Mouse (Mus musculus): Measurements from ENCODE around the gene Wee1. TPM values are rescaled to one million over a fixed set of nuclear protein-coding genes. Genes with fewer than 3 reads are reported as not detected.
A peak's percentile ranks its signal among the peaks of the same experiment; 100 is the strongest.
"Not testable (repeated sequence)": the region's sequence is repeated elsewhere in the genome, so short reads cannot be mapped to it uniquely, and the experiment has no call there.

Gene Wee1
- polyA plus RNA-seq, 1 experiment from 2014 or later: 22.5 TPM

GRCm38 (mm10) chr7:110106633-110107032 lies 15.2 kb upstream of the Wee1 start:
- 39% methylated on average over 3 of the region's 3 CpGs for WGBS
- Histone ChIP-seq H3K4me1 (replicated peaks) (peaks cover 16% of the 10 kb centered on the region), H3K4me3 (no peak overlapping the region), H3K9ac (no peak overlapping the region), H3K9me3 (replicated peaks) (no peaks in the 10 kb centered on the region), H3K4me2 (no peak overlapping the region), H3K27ac (no peak overlapping the region), H3K27me3 (no peaks in the 10 kb centered on the region), H3K36me3 (no peaks in the 10 kb centered on the region)
- no peak for ATAC-seq (replicated peaks; ENCODE audit: insufficient number of reproducible peaks, insufficient read depth, low FRiP score, low read depth)

- not testable (repeated sequence) for H3K4me3 ChIP-seq; H3K36me3 ChIP-seq; H3K9me3 ChIP-seq (replicated peaks); H3K27me3 ChIP-seq; H3K9ac ChIP-seq; ATAC-seq (replicated peaks; ENCODE audit: insufficient number of reproducible peaks, insufficient read depth, low FRiP score, low read depth)
- WGBS: 89% methylated on average over 3 of the region's 3 CpGs
- Histone ChIP-seq H3K27ac (peak overlapping the region; percentile 77), H3K4me2 (peak overlapping the region; percentile 50; the same call in 1 of the 2 replicates), H3K4me1 (replicated peaks) (peaks cover 16% of the 10 kb centered on the region)
These were observed 13.3 kb upstream of the Wee1 start for GRCm38 (mm10) chr7:110108524-110108923.

- no peaks in the 10 kb centered on the region; the same call in 1 of the 2 replicates for H3K9me3 ChIP-seq (replicated peaks)
- peak overlapping the region; percentile 29; the same call in 1 of the 2 replicates for H3K9ac ChIP-seq
- peak; percentile 73 for ATAC-seq (replicated peaks; ENCODE audit: insufficient number of reproducible peaks, insufficient read depth, low FRiP score, low read depth)
- H3K36me3 ChIP-seq: no peaks in the 10 kb centered on the region
- peak overlapping the region; percentile 77 for H3K27ac ChIP-seq
- no peaks in the 10 kb centered on the region for H3K27me3 ChIP-seq
- H3K4me2 ChIP-seq: peak overlapping the region; percentile 50
- peaks cover 16% of the 10 kb centered on the region for H3K4me1 ChIP-seq (replicated peaks)
- 10% methylated on average over 11 of the region's 11 CpGs for WGBS
- peak overlapping the region; percentile 17; the same call in 1 of the 2 replicates for H3K4me3 ChIP-seq
These were observed 12.8 kb upstream of the Wee1 start for GRCm38 (mm10) chr7:110108967-110109610.

DNA sequence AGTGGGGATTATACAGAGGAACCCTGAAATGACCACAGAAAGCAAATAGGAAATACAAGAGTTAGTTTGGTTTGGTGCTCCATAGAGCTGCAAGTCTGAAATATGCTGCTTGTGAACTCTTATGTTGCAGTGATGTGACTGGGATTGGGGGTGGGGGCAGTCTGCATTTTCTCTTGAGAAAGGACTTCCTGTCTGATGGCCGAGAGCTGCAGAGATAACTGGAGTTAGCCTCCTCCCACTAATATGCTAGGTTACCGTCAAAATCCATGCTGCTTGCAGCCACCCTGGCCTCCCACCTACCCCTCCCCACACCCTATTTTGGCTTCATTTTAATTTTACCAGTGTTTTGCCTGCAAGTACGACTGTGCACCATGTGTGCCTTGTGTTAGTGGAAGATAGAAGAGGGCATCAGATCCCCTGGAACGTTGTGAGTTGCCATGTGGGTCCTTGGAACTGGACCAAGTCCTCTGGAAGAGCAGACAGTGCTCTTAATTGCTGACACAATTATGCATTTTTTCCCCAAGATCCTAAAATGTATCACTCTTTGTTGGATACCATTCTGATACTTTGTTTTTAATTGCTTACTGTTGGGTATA lies 11.7 kb upstream of the Wee1 start:
- WGBS: 16% methylated on average over 4 of the region's 4 CpGs
- Histone ChIP-seq H3K4me2 (no peak overlapping the region), H3K27ac (peak overlapping the region; percentile 77), H3K27me3 (no peaks in the 10 kb centered on the region), H3K36me3 (no peaks in the 10 kb centered on the region), H3K9ac (no peak overlapping the region), H3K4me1 (replicated peaks) (peaks cover 16% of the 10 kb centered on the region), H3K4me3 (no peak overlapping the region), H3K9me3 (replicated peaks) (no peaks in the 10 kb centered on the region; the same call in 1 of the 2 replicates)
- no peak for ATAC-seq (replicated peaks; ENCODE audit: insufficient number of reproducible peaks, insufficient read depth, low FRiP score, low read depth)

GRCm38 (mm10) chr7:110114699-110115098 lies 7.1 kb upstream of the Wee1 start:
- Histone ChIP-seq H3K4me2 (no peak overlapping the region), H3K4me3 (no peak overlapping the region), H3K9me3 (replicated peaks) (no peaks in the 10 kb centered on the region; the same call in 1 of the 2 replicates), H3K9ac (no peak overlapping the region), H3K27me3 (no peaks in the 10 kb centered on the region), H3K36me3 (no peaks in the 10 kb centered on the region), H3K4me1 (replicated peaks) (peaks cover 23% of the 10 kb centered on the region), H3K27ac (no peak overlapping the region)
- ATAC-seq (replicated peaks; ENCODE audit: insufficient number of reproducible peaks, insufficient read depth, low FRiP score, low read depth): no peak
- 37% methylated on average over 5 of the region's 5 CpGs for WGBS

DNA sequence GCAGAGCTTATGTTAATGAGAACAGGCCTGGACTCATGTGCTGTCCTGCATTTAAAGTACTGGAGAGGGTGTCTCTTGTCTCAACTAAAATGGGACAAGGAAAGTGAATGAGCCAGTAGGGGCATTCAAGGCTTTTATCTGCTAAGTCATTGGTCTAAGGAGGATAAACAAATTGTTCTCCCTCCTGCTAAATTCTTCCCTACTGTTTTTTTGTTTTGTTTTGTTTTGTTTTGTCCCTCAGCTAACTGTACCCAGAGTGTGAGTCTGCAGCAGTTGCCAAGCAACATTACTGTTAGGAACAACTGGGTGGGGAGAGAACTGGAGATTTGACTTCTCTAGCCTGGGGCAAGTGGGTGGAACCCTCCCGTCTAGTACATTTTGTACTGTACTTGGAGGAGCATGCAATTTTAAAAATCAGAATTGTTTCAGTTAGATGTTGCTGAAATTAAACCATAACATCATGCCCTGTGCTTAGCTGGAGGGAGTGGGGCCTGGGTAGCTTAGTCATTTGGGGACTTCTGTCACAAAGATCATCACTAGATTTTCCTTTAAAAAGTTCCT lies 5.0 kb upstream of the Wee1 start:
- Histone ChIP-seq H3K9ac (no peak overlapping the region), H3K4me1 (replicated peaks) (peaks cover 21% of the 10 kb centered on the region), H3K4me2 (no peak overlapping the region), H3K27ac (no peak overlapping the region), H3K9me3 (replicated peaks) (no peaks in the 10 kb centered on the region; the same call in 1 of the 2 replicates), H3K27me3 (no peaks in the 10 kb centered on the region), H3K36me3 (no peaks in the 10 kb centered on the region), H3K4me3 (no peak overlapping the region)
- ATAC-seq (replicated peaks; ENCODE audit: insufficient number of reproducible peaks, insufficient read depth, low FRiP score, low read depth): no peak
- 37% methylated on average over 1 of the region's 1 CpGs for WGBS

DNA sequence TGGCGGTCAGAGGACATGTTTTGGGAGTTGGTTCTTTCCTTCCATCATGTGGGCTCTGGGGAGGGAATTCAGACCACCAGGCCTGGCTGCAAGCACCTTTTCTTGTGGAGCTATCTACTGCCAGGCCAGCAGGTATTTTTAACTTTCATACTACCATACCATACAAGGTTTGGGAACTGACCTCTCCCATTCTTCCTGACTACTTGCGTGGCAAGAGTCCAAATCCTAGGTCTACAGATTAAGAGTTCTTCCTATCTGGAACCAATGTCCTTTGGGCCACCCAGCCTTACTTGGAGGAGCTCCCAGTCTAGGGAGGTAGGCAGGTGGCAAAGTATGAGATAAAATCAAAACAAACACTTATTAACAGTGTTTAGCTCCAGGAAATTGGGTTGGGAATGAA lies 3.4 kb upstream of the Wee1 start:
- no peaks in the 10 kb centered on the region; the same call in 1 of the 2 replicates for H3K9me3 ChIP-seq (replicated peaks)
- H3K9ac ChIP-seq: no peak overlapping the region
- H3K4me2 ChIP-seq: no peak overlapping the region
- no peaks in the 10 kb centered on the region for H3K27me3 ChIP-seq
- ATAC-seq (replicated peaks; ENCODE audit: insufficient number of reproducible peaks, insufficient read depth, low FRiP score, low read depth): no peak
- H3K4me1 ChIP-seq (replicated peaks): peaks cover 21% of the 10 kb centered on the region
- H3K36me3 ChIP-seq: no peaks in the 10 kb centered on the region
- peak overlapping the region; percentile 82 for H3K27ac ChIP-seq
- 51% methylated on average over 2 of the region's 2 CpGs for WGBS
- H3K4me3 ChIP-seq: no peak overlapping the region

DNA sequence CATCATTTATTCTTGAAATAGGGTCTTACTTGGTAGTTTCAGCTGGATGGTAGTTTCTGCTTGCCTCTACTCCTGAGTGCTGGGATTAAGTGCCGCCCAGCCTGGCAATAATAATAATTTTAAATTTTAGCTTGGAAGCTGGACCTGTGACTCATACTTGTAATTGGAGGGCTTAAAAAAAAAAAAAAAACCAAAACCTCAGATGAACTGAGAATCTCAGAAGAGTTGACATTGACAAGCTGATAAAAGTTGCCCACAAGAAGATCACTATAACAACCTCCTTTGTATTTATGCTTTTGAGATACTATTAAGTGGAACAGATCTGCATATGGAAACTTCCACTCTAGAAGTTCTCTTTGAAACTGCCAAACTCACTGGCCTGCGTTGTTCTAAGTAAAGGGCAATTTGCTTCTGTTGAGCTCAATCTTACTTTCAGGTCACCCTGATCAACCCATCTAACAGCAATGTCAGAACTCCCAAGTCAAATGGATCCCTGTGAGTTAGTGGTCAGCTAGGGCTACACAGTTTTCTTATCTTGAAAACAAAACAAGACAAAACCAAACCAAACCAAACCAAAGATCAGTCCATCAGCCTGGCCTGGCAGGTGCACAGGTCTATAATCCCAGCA lies 1.6 kb upstream of the Wee1 start:
- peaks cover 26% of the 10 kb centered on the region for H3K4me1 ChIP-seq (replicated peaks)
- H3K4me3 ChIP-seq: peak overlapping the region; percentile 98
- ATAC-seq (replicated peaks; ENCODE audit: insufficient number of reproducible peaks, insufficient read depth, low FRiP score, low read depth): no peak
- peak overlapping the region; percentile 94 for H3K27ac ChIP-seq
- H3K36me3 ChIP-seq: no peaks in the 10 kb centered on the region
- no peaks in the 10 kb centered on the region for H3K9me3 ChIP-seq (replicated peaks)
- H3K4me2 ChIP-seq: peak overlapping the region; percentile 60
- 77% methylated on average over 2 of the region's 2 CpGs for WGBS
- no peak overlapping the region for H3K9ac ChIP-seq
- no peaks in the 10 kb centered on the region for H3K27me3 ChIP-seq

- H3K4me3 ChIP-seq: peak overlapping the region; percentile 98
- 3% methylated on average over 9 of the region's 9 CpGs for WGBS
- peaks cover 26% of the 10 kb centered on the region for H3K4me1 ChIP-seq (replicated peaks)
- H3K36me3 ChIP-seq: no peaks in the 10 kb centered on the region
- no peak for ATAC-seq (replicated peaks; ENCODE audit: insufficient number of reproducible peaks, insufficient read depth, low FRiP score, low read depth)
- peak overlapping the region; percentile 94 for H3K27ac ChIP-seq
- H3K4me2 ChIP-seq: peak overlapping the region; percentile 60
- no peaks in the 10 kb centered on the region for H3K9me3 ChIP-seq (replicated peaks)
- peak overlapping the region; percentile 65 for H3K9ac ChIP-seq
- H3K27me3 ChIP-seq: no peaks in the 10 kb centered on the region
These were observed 707 bp upstream of the Wee1 start for GRCm38 (mm10) chr7:110121162-110121515.

DNA sequence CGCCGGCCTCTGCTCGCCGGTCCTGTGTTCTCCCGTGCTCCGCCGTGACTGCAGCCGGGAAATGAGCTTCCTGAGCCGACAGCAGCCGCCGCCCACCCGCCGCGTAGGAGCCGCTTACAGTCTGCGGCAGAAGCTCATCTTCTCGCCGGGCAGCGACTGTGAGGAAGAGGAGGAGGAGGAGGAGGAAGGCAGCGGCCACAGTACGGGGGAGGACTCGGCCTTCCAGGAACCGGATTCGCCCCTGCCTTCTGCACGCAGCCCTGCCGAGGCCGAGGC lies 381 bp downstream of the Wee1 start:
- Histone ChIP-seq H3K36me3 (peaks cover 3% of the 10 kb centered on the region), H3K4me3 (peak overlapping the region; percentile 98), H3K9ac (peak overlapping the region; percentile 94), H3K9me3 (replicated peaks) (no peaks in the 10 kb centered on the region), H3K4me2 (peak overlapping the region; percentile 66), H3K27ac (peak overlapping the region; percentile 98), H3K4me1 (replicated peaks) (peaks cover 23% of the 10 kb centered on the region), H3K27me3 (no peaks in the 10 kb centered on the region)
- ATAC-seq (replicated peaks; ENCODE audit: insufficient number of reproducible peaks, insufficient read depth, low FRiP score, low read depth): no peak; the same call in 1 of the 2 replicates
- WGBS: 0% methylated on average over 27 of the region's 27 CpGs

- peak overlapping the region; percentile 66 for H3K4me2 ChIP-seq
- H3K9ac ChIP-seq: peak overlapping the region; percentile 94
- H3K9me3 ChIP-seq (replicated peaks): no peaks in the 10 kb centered on the region
- peak overlapping the region; percentile 98 for H3K27ac ChIP-seq
- ATAC-seq (replicated peaks; ENCODE audit: insufficient number of reproducible peaks, insufficient read depth, low FRiP score, low read depth): peak; percentile 4
- peak overlapping the region; percentile 98 for H3K4me3 ChIP-seq
- WGBS: under 1% methylated on average over 74 of the region's 74 CpGs
- peaks cover 8% of the 10 kb centered on the region for H3K36me3 ChIP-seq
- H3K27me3 ChIP-seq: no peaks in the 10 kb centered on the region
- H3K4me1 ChIP-seq (replicated peaks): peaks cover 22% of the 10 kb centered on the region
These were observed 948 bp downstream of the Wee1 start for GRCm38 (mm10) chr7:110122565-110123422.

All from heart, embryonic 15.5 days (tissue).